Mouse (Mus musculus) heart, embryonic 10.5 days (tissue): ENCODE data around the gene Cnnm4. TPM values are rescaled to one million over a fixed set of nuclear protein-coding genes. Genes with fewer than 3 reads are reported as not detected.

Experiments used
- DNase-seq: peaks from one replicate; pipeline ENCODE4 v3.0.0-alpha.2; 2017; ENCODE audit warnings: low spot score
- H3K27ac ChIP-seq: fragments of 300-500 bp; sonication (generic); 2 replicates; pipeline ENCODE4 v1.5.1; 2016; ENCODE audit warnings: mild to moderate bottlenecking
- H3K27me3 ChIP-seq: fragments of 300-500 bp; sonication (generic); 2 replicates; pipeline ENCODE4 v1.6.1; 2016; ENCODE audit warnings: mild to moderate bottlenecking; ENCODE audit not compliant: poor library complexity, insufficient read depth, severe bottlenecking
- H3K36me3 ChIP-seq: fragments of 300-500 bp; sonication (generic); 2 replicates; pipeline ENCODE4 v1.6.1; 2016; ENCODE audit warnings: mild to moderate bottlenecking, moderate library complexity
- H3K4me1 ChIP-seq: fragments of 300-500 bp; sonication (generic); 2 replicates; pipeline ENCODE4 v1.6.1; 2016; ENCODE audit warnings: mild to moderate bottlenecking
- H3K4me3 ChIP-seq: fragments of 300-500 bp; sonication (generic); 2 replicates; pipeline ENCODE4 v1.5.1; 2016; ENCODE audit warnings: mild to moderate bottlenecking, moderate library complexity
- H3K9me3 ChIP-seq: fragments of 300-500 bp; sonication (generic); 2 replicates; pipeline ENCODE4 v1.6.1; 2016; ENCODE audit warnings: mild to moderate bottlenecking, moderate library complexity
- WGBS: fragments of 180-500 bp; shearing (Covaris S2); methylation state at CpG from one replicate; pipeline ENCODE4 v1.1.7; 2016; 5-methylcytosine and 5-hydroxymethylcytosine counted together
- microRNA-seq: library from miRNA; unstranded; fragments of <30 nt; microRNA quantifications from one replicate; pipeline ENCODE4, GENCODE M21; 2017
- polyA plus RNA-seq: library from polyadenylated mRNA; unstranded; fragments of >200 nt; fragmentation: Nextera tagmentation; extraction: Ambion mirVana; gene quantifications from 2 replicates; pipeline ENCODE4 v1.2.1, GENCODE M21; 2016

The Cnnm4 gene
- polyA plus RNA-seq, 1 experiment from 2014 or later, result 8.6 TPM

- peaks cover 52% of the 10 kb centered on the region for H3K36me3 ChIP-seq
- peaks cover 46% of the 10 kb centered on the region for H3K4me1 ChIP-seq
- no peaks in the 10 kb centered on the region for H3K9me3 ChIP-seq
- peak overlapping the region; percentile 98 for H3K27ac ChIP-seq
- H3K4me3 ChIP-seq, result peak overlapping the region; percentile 90
- 69% methylated on average over 21 of the region's 21 CpGs for WGBS
- no peak for DNase-seq
- 0 out of 2 replicates have a peak, but pooled peaks cover 6% of the 10 kb centered on the region for H3K27me3 ChIP-seq
Measured at GRCm38 (mm10) chr1:36554633-36555399, 83.4 kb downstream of the Cnnm4 start.

GRCm38 (mm10) chr1:36555798-36556395 is 84.5 kb downstream of the Cnnm4 start:
- Histone ChIP-seq H3K4me3 (peak overlapping the region; percentile 90), H3K27me3 (0 out of 2 replicates have a peak, but pooled peaks cover 6% of the 10 kb centered on the region), H3K9me3 (no peaks in the 10 kb centered on the region), H3K27ac (peak overlapping the region; percentile 98), H3K4me1 (peaks cover 50% of the 10 kb centered on the region), H3K36me3 (peaks cover 41% of the 10 kb centered on the region)
- no peak for DNase-seq
- WGBS, result 5% methylated on average over 8 of the region's 8 CpGs

- H3K9me3 ChIP-seq, result no peaks in the 10 kb centered on the region
- H3K36me3 ChIP-seq, result peaks cover 32% of the 10 kb centered on the region
- H3K27ac ChIP-seq, result peak overlapping the region; percentile 98
- H3K4me1 ChIP-seq, result peaks cover 60% of the 10 kb centered on the region
- H3K4me3 ChIP-seq, result peak overlapping the region; percentile 90
- DNase-seq, result peak; percentile 94
- under 1% methylated on average over 52 of the region's 52 CpGs for WGBS
- H3K27me3 ChIP-seq, result 0 out of 2 replicates have a peak, but pooled peaks cover 6% of the 10 kb centered on the region
Measured at GRCm38 (mm10) chr1:36556553-36557456, 85.4 kb downstream of the Cnnm4 start.

GRCm38 (mm10) chr1:36557457-36558011 is 86.1 kb downstream of the Cnnm4 start:
- DNase-seq, result no peak
- Histone ChIP-seq H3K9me3 (no peaks in the 10 kb centered on the region), H3K4me3 (peak overlapping the region; percentile 90), H3K27ac (peak overlapping the region; percentile 98), H3K27me3 (0 out of 2 replicates have a peak, but pooled peaks cover 6% of the 10 kb centered on the region), H3K36me3 (peaks cover 25% of the 10 kb centered on the region), H3K4me1 (peaks cover 67% of the 10 kb centered on the region)
- under 1% methylated on average over 48 of the region's 48 CpGs for WGBS

Small RNA genes within 50 kb of the gene (microRNA-seq; reads per million reads assigned to microRNA genes)
- not detected for gene Gm47280

Other genes starting within 250 kb of the Cnnm4 start
- 45.8 and 51.9 TPM in 2 replicates for gene Uggt1, start 226.9 kb upstream of the Cnnm4 start, polyA plus RNA-seq
- 1.6 and 2.3 TPM in 2 replicates for gene Neurl3, start 196.9 kb upstream of the Cnnm4 start, polyA plus RNA-seq
- 5.3 and 6.7 TPM in 2 replicates for gene Arid5a, start 163.9 kb upstream of the Cnnm4 start, polyA plus RNA-seq
- gene Kansl3, start 102.4 kb upstream of the Cnnm4 start, polyA plus RNA-seq, result 46.7 and 52.1 TPM in 2 replicates
- 0.74 and 1.3 TPM in 2 replicates for gene Fer1l5, start 99.3 kb upstream of the Cnnm4 start, polyA plus RNA-seq
- gene Lman2l, start 26.3 kb upstream of the Cnnm4 start, polyA plus RNA-seq, result 53.7 and 57.8 TPM in 2 replicates
- 1.5 and 2.5 TPM in 2 replicates for gene Cnnm3, start 40.2 kb downstream of the Cnnm4 start, polyA plus RNA-seq
- 16.7 and 19.0 TPM in 2 replicates for gene Ankrd23, start 65.3 kb downstream of the Cnnm4 start, polyA plus RNA-seq
- gene Gm42417, start 67.8 kb downstream of the Cnnm4 start, polyA plus RNA-seq, result 0.20 and 1.0 TPM in 2 replicates
- 23.9 and 24.5 TPM in 2 replicates for gene Ankrd39, start 75.8 kb downstream of the Cnnm4 start, polyA plus RNA-seq
- 12.2 and 15.2 TPM in 2 replicates for gene Sema4c, start 86.7 kb downstream of the Cnnm4 start, polyA plus RNA-seq
- 1.8 and 4.1 TPM in 2 replicates for gene Fam178b, start 211.6 kb downstream of the Cnnm4 start, polyA plus RNA-seq
- 894 and 1,099 TPM in 2 replicates for gene Cox5b, start 219.8 kb downstream of the Cnnm4 start, polyA plus RNA-seq
- not detected in 2 replicates for gene 4933424G06Rik, start 238.5 kb downstream of the Cnnm4 start, polyA plus RNA-seq
- 126 and 133 TPM in 2 replicates for gene Actr1b, start 242.8 kb downstream of the Cnnm4 start, polyA plus RNA-seq